Mouse (Mus musculus) megakaryocyte, embryonic 14.5 days (primary cell): ENCODE results near the gene Smarca4. TPM values are rescaled to one million over a fixed set of nuclear protein-coding genes. Genes with fewer than 3 reads are reported as not detected.

ENCODE experiments used
- H3K27me3 ChIP-seq: replicated peaks from 2 replicates; pipeline ENCODE3; 2012; ENCODE audit warnings: inconsistent platforms
- H3K36me3 ChIP-seq: replicated peaks from 2 replicates; pipeline ENCODE3; 2012; ENCODE audit warnings: low read length, inconsistent platforms, mixed read lengths
- H3K4me1 ChIP-seq: 2 replicates; pipeline ENCODE4 v1.6.1; 2012; ENCODE audit warnings: inconsistent platforms
- H3K4me3 ChIP-seq: replicated peaks from 2 replicates; pipeline ENCODE3; 2012; ENCODE audit warnings: moderate library complexity, mild to moderate bottlenecking, inconsistent platforms
- H3K9me3 ChIP-seq: 2 replicates; pipeline ENCODE4 v1.6.1; 2012; ENCODE audit warnings: inconsistent platforms
- FLI1 ChIP-seq: IDR thresholded peaks from 2 replicates; pipeline ENCODE4 v1.6.1; 2012; ENCODE audit warnings: low read length, inconsistent platforms, mixed read lengths
- GATA1 ChIP-seq: IDR thresholded peaks from 3 replicates; pipeline ENCODE4 v1.6.1; 2012; ENCODE audit warnings: mixed read lengths, low read length, inconsistent platforms, borderline replicate concordance
- polyA plus RNA-seq: library from polyadenylated mRNA; stranded (reverse); fragments of >175 nt; gene quantifications from 2 replicates; pipeline ENCODE4 v1.2.3, GENCODE M21; 2012; ENCODE audit warnings: low replicate concordance; ENCODE audit not compliant: insufficient read depth

The Smarca4 gene
- polyA plus RNA-seq, 1 experiment = 89.2 TPM

GRCm38 (mm10) chr9:21741514-21741913 lies 125.5 kb downstream of the Smarca4 start:
- no peaks in the 10 kb centered on the region for H3K9me3 ChIP-seq
- H3K4me1 ChIP-seq = peaks cover 35% of the 10 kb centered on the region
- no peak overlapping the region for H3K4me3 ChIP-seq
- no peaks in the 10 kb centered on the region for H3K27me3 ChIP-seq
- peaks cover 94% of the 10 kb centered on the region for H3K36me3 ChIP-seq
- TF ChIP-seq FLI1 = no peak
- TF ChIP-seq GATA1 = no peak

- TF ChIP-seq FLI1 (no peak), GATA1 (no peak)
- no peak overlapping the region for H3K4me3 ChIP-seq
Observed at GRCm38 (mm10) chr9:21747238-21747774, 131.3 kb downstream of the Smarca4 start.

GRCm38 (mm10) chr9:21748033-21748432 lies 132.1 kb downstream of the Smarca4 start:
- peaks cover 90% of the 10 kb centered on the region for H3K36me3 ChIP-seq
- no peak overlapping the region for H3K4me3 ChIP-seq
- peaks cover 73% of the 10 kb centered on the region for H3K4me1 ChIP-seq

More at GRCm38 (mm10) chr9:21747238-21747774, 131.3 kb downstream of the Smarca4 start:
- Histone ChIP-seq H3K27me3 (no peaks in the 10 kb centered on the region), H3K36me3 (peaks cover 93% of the 10 kb centered on the region), H3K4me1 (peaks cover 66% of the 10 kb centered on the region), H3K9me3 (no peaks in the 10 kb centered on the region)

GRCm38 (mm10) chr9:21748491-21748890 lies 132.5 kb downstream of the Smarca4 start:
- Histone ChIP-seq H3K36me3 (peaks cover 91% of the 10 kb centered on the region), H3K4me1 (peaks cover 75% of the 10 kb centered on the region), H3K27me3 (no peaks in the 10 kb centered on the region), H3K9me3 (no peaks in the 10 kb centered on the region), H3K4me3 (no peak overlapping the region)
- TF ChIP-seq GATA1 = no peak
- no peak for TF ChIP-seq FLI1

More at GRCm38 (mm10) chr9:21748033-21748432, 132.1 kb downstream of the Smarca4 start:
- H3K27me3 ChIP-seq = no peaks in the 10 kb centered on the region
- no peaks in the 10 kb centered on the region for H3K9me3 ChIP-seq
- TF ChIP-seq FLI1 (no peak), GATA1 (no peak)

GRCm38 (mm10) chr9:21749382-21750118 lies 133.6 kb downstream of the Smarca4 start:
- no peaks in the 10 kb centered on the region for H3K9me3 ChIP-seq
- H3K36me3 ChIP-seq = peaks cover 91% of the 10 kb centered on the region
- TF ChIP-seq GATA1 (no peak), FLI1 (no peak)
- H3K4me3 ChIP-seq = no peak overlapping the region
- no peaks in the 10 kb centered on the region for H3K27me3 ChIP-seq
- H3K4me1 ChIP-seq = peaks cover 75% of the 10 kb centered on the region

- no peaks in the 10 kb centered on the region for H3K9me3 ChIP-seq
- H3K4me1 ChIP-seq = peaks cover 73% of the 10 kb centered on the region
- no peaks in the 10 kb centered on the region for H3K27me3 ChIP-seq
- H3K4me3 ChIP-seq = no peak overlapping the region
- TF ChIP-seq GATA1 (no peak), FLI1 (no peak)
- H3K36me3 ChIP-seq = peaks cover 88% of the 10 kb centered on the region
Observed at GRCm38 (mm10) chr9:21750370-21750769, 134.4 kb downstream of the Smarca4 start.

GRCm38 (mm10) chr9:21751347-21751746 lies 135.4 kb downstream of the Smarca4 start:
- Histone ChIP-seq H3K27me3 (no peaks in the 10 kb centered on the region), H3K4me1 (peaks cover 63% of the 10 kb centered on the region), H3K36me3 (peaks cover 84% of the 10 kb centered on the region), H3K4me3 (no peak overlapping the region), H3K9me3 (no peaks in the 10 kb centered on the region)
- TF ChIP-seq GATA1 (no peak), FLI1 (no peak)

GRCm38 (mm10) chr9:21752252-21752792 lies 136.4 kb downstream of the Smarca4 start:
- Histone ChIP-seq H3K4me1 (peaks cover 58% of the 10 kb centered on the region), H3K36me3 (peaks cover 84% of the 10 kb centered on the region), H3K4me3 (no peak overlapping the region), H3K27me3 (no peaks in the 10 kb centered on the region), H3K9me3 (no peaks in the 10 kb centered on the region)
- no peak for TF ChIP-seq FLI1
- no peak for TF ChIP-seq GATA1

Other genes with a start within 250 kb of the Smarca4 start
- 55.5 and 62.9 TPM in 2 replicates for gene Ilf3, start 248.3 kb upstream of the Smarca4 start, polyA plus RNA-seq
- gene Qtrt1, start 204.3 kb upstream of the Smarca4 start, polyA plus RNA-seq = 20.1 and 20.7 TPM in 2 replicates
- 714 and 929 TPM in 2 replicates for gene Dnm2, start 191.3 kb upstream of the Smarca4 start, polyA plus RNA-seq
- gene Tmed1, start 105.9 kb upstream of the Smarca4 start, polyA plus RNA-seq = 6.6 TPM in 1 of 2 replicates, not detected in the other
- gene AB124611, start 90.0 kb upstream of the Smarca4 start, polyA plus RNA-seq = 44.7 and 70.3 TPM in 2 replicates
- gene Carm1, start 69.3 kb upstream of the Smarca4 start, polyA plus RNA-seq = 105 and 143 TPM in 2 replicates
- gene Timm29, start 23.4 kb upstream of the Smarca4 start, polyA plus RNA-seq = 4.0 and 8.8 TPM in 2 replicates
- gene Yipf2, start 23.3 kb upstream of the Smarca4 start, polyA plus RNA-seq = 3.6 and 8.0 TPM in 2 replicates
- 26.9 and 39.5 TPM in 2 replicates for gene Ldlr, start 107.3 kb downstream of the Smarca4 start, polyA plus RNA-seq
- 19.2 and 58.4 TPM in 2 replicates for gene Spc24, start 144.1 kb downstream of the Smarca4 start, polyA plus RNA-seq
- 0.51 TPM in 1 of 2 replicates, not detected in the other for gene Kank2, start 182.6 kb downstream of the Smarca4 start, polyA plus RNA-seq
- not detected in 2 replicates for gene Angptl8, start 219.3 kb downstream of the Smarca4 start, polyA plus RNA-seq
- 1.1 and 3.0 TPM in 2 replicates for gene Dock6, start 236.5 kb downstream of the Smarca4 start, polyA plus RNA-seq